Comparison of ENCODE assay signal across 9 mouse cellular contexts in genomic region chr5:31470334-31470733, GRCm38 (mm10). TPM values are rescaled to one million over a fixed set of nuclear protein-coding genes. Genes with fewer than 3 reads are reported as not detected.
DNase-seq lines count a peak whose midpoint lies in the region; ATAC-seq and TF ChIP-seq lines count a peak whose summit lies in the region.
"Had no signal": no experiment of that assay in that cellular context is flagged by ENCODE, and none has a peak within 500 bp of the region (broad histone marks: within the 10 kb centered on the region; RNA-seq: fewer than 3 reads in every experiment).

No protein-coding gene starts in this region.

- no peak overlapping the region for H3K4me2 ChIP-seq in heart, embryonic 12.5 days
- no peak overlapping the region for H3K4me2 ChIP-seq in hindbrain, embryonic 13.5 days
- H3K4me2 ChIP-seq: embryonic facial prominence, embryonic 12.5 days had no signal

- WGBS in heart, embryonic 12.5 days: 71% methylated on average over 7 of the region's 7 CpGs
- 87% methylated on average over 7 of the region's 7 CpGs for WGBS in hindbrain, embryonic 13.5 days

- H3K4me1 ChIP-seq in heart, embryonic 12.5 days (replicated peaks): no peaks in the 10 kb centered on the region
- H3K4me1 ChIP-seq in G1E (ENCODE audit: insufficient read depth, low read depth, low read length): no peaks in the 10 kb centered on the region
- no peaks in the 10 kb centered on the region for H3K4me1 ChIP-seq in hindbrain, embryonic 13.5 days (replicated peaks)
- H3K4me1 ChIP-seq: embryonic facial prominence, embryonic 12.5 days had no signal

- peaks cover 91% of the 10 kb centered on the region for H3K36me3 ChIP-seq in heart, embryonic 12.5 days
- H3K36me3 ChIP-seq in G1E (replicated peaks): peaks cover 92% of the 10 kb centered on the region
- peaks cover 96% of the 10 kb centered on the region for H3K36me3 ChIP-seq in hindbrain, embryonic 13.5 days

- H3K9me3 ChIP-seq in heart, embryonic 12.5 days (replicated peaks): no peaks in the 10 kb centered on the region
- peaks cover 4% of the 10 kb centered on the region for H3K9me3 ChIP-seq in G1E (replicated peaks)
- no peaks in the 10 kb centered on the region for H3K9me3 ChIP-seq in hindbrain, embryonic 13.5 days
- H3K9me3 ChIP-seq: embryonic facial prominence, embryonic 12.5 days had no signal

- no peak overlapping the region for H3K9ac ChIP-seq in heart, embryonic 12.5 days
- H3K9ac ChIP-seq in hindbrain, embryonic 13.5 days: no peak overlapping the region
- H3K9ac ChIP-seq: embryonic facial prominence, embryonic 12.5 days had no signal

- TF ChIP-seq CTCF in G1E (IDR thresholded peaks at IDR 0.05; ENCODE audit: low read depth, low read length): peak; percentile 35; the same call in 1 of the 2 replicates

- ATAC-seq in heart, embryonic 12.5 days (ENCODE audit: insufficient number of reproducible peaks, low FRiP score): no peak
- ATAC-seq in G1E (ENCODE audit: extremely low read depth, insufficient number of reproducible peaks, low FRiP score, poor library complexity, severe bottlenecking): no peak
- ATAC-seq in hindbrain, embryonic 13.5 days (ENCODE audit: low FRiP score): no peak

- no peaks in the 10 kb centered on the region for H3K27me3 ChIP-seq in heart, embryonic 12.5 days (replicated peaks)
- no peaks in the 10 kb centered on the region for H3K27me3 ChIP-seq in G1E (ENCODE audit: insufficient read depth, low read length)
- H3K27me3 ChIP-seq in hindbrain, embryonic 13.5 days: no peaks in the 10 kb centered on the region
- H3K27me3 ChIP-seq: embryonic facial prominence, embryonic 12.5 days had no signal

- H3K27ac ChIP-seq in heart, embryonic 12.5 days (ENCODE audit: poor library complexity, severe bottlenecking): no peak overlapping the region
- no peak overlapping the region for H3K27ac ChIP-seq in hindbrain, embryonic 13.5 days
- H3K27ac ChIP-seq: embryonic facial prominence, embryonic 12.5 days had no signal

- intact Hi-C loops in left cerebral cortex, postnatal 4 days (cut with DNase I): loop anchor here (10.0 kb wide), 1 partner anchor 196 kb away; no protein-coding TSS in a partner anchor

- DNase-seq in heart, adult 8-10 months (ENCODE audit: low spot score): peak; percentile 48
- DNase-seq in 3T3-L1 (ENCODE audit: low read depth, low spot score) (peak; percentile 72), G1E (ENCODE audit: low spot score) (no peak)
- peak; percentile 56 for DNase-seq in embryo, embryonic 10 days (ENCODE audit: low spot score)
- DNase-seq in left cerebral cortex, postnatal 4 days: peak; percentile 41
- DNase-seq in retina, postnatal 1 day: peak; percentile 55

- H3K4me3 ChIP-seq in heart, embryonic 12.5 days: no peak overlapping the region
- no peak overlapping the region for H3K4me3 ChIP-seq in G1E (ENCODE audit: low read depth, low read length)
- no peak overlapping the region for H3K4me3 ChIP-seq in hindbrain, embryonic 13.5 days
- H3K4me3 ChIP-seq: embryonic facial prominence, embryonic 12.5 days had no signal

RNA-seq across cellular contexts. Expression of gene 4930548H24Rik, which starts 15.2 kb away (rescaled TPM):
- under 1 TPM in 1 of 4 experiments, not detected in 3; 0.22 TPM for total RNA-seq in heart, adult 8-10 months (2022)
- not detected in 2 replicates for polyA plus RNA-seq in heart, embryonic 12.5 days (2016; fragmentation: Nextera tagmentation; extraction: Ambion mirVana)
- total RNA-seq in G1E (2014; fragmentation: Nextera tagmentation): 0.34 TPM in 1 of 2 replicates, not detected in the other
- total RNA-seq in G1E (2017): 0.29 and 0.55 TPM in 2 replicates
- polyA plus RNA-seq in G1E (2012): not detected in 2 replicates
- under 1 TPM; 0.54 TPM for total RNA-seq in left cerebral cortex, postnatal 4 days (2021)
- 0.25 TPM in 1 of 2 replicates, not detected in the other for polyA plus RNA-seq in hindbrain, embryonic 13.5 days (2015; fragmentation: Nextera tagmentation; extraction: Ambion mirVana)

RNA-seq across cellular contexts. Expression of gene Zfp512, which starts 18.1 kb away (rescaled TPM):
- total RNA-seq in heart, adult 8-10 months (2022): 10 to 100 TPM; 24.5 to 27.2 (median 26.8) TPM
- 38.8 and 40.2 TPM in 2 replicates for polyA plus RNA-seq in heart, embryonic 12.5 days (2016; fragmentation: Nextera tagmentation; extraction: Ambion mirVana)
- total RNA-seq in G1E (2014; fragmentation: Nextera tagmentation) (33.9 and 35.9 TPM in 2 replicates), G1E (2017) (40.8 and 58.4 TPM in 2 replicates)
- polyA plus RNA-seq in G1E (2012): 9.0 and 12.4 TPM in 2 replicates
- total RNA-seq in left cerebral cortex, postnatal 4 days (2021): 10 to 100 TPM; 92.5 to 93.8 TPM
- polyA plus RNA-seq in hindbrain, embryonic 13.5 days (2015; fragmentation: Nextera tagmentation; extraction: Ambion mirVana): 111 and 126 TPM in 2 replicates

RNA-seq across cellular contexts. Expression of gene Gpn1, which starts 24.2 kb away (rescaled TPM):
- 10 to 100 TPM; 23.0 to 27.7 (median 24.3) TPM for total RNA-seq in heart, adult 8-10 months (2022)
- 43.8 and 49.2 TPM in 2 replicates for polyA plus RNA-seq in heart, embryonic 12.5 days (2016; fragmentation: Nextera tagmentation; extraction: Ambion mirVana)
- total RNA-seq in G1E (2014; fragmentation: Nextera tagmentation) (17.3 and 19.6 TPM in 2 replicates), G1E (2017) (33.2 and 34.2 TPM in 2 replicates)
- polyA plus RNA-seq in G1E (2012): 34.0 and 35.5 TPM in 2 replicates
- total RNA-seq in left cerebral cortex, postnatal 4 days (2021): 10 to 100 TPM; 42.2 to 44.3 TPM
- polyA plus RNA-seq in hindbrain, embryonic 13.5 days (2015; fragmentation: Nextera tagmentation; extraction: Ambion mirVana): 74.0 and 83.8 TPM in 2 replicates

RNA-seq across cellular contexts. Expression of gene Slc4a1ap, which starts 56.5 kb away (rescaled TPM):
- total RNA-seq in heart, adult 8-10 months (2022): 10 to 100 TPM; 20.2 to 24.4 (median 23.1) TPM
- polyA plus RNA-seq in heart, embryonic 12.5 days (2016; fragmentation: Nextera tagmentation; extraction: Ambion mirVana): 24.3 and 24.8 TPM in 2 replicates
- total RNA-seq in G1E (2014; fragmentation: Nextera tagmentation): 46.6 and 51.9 TPM in 2 replicates
- total RNA-seq in G1E (2017): 41.3 and 54.4 TPM in 2 replicates
- 17.4 and 20.7 TPM in 2 replicates for polyA plus RNA-seq in G1E (2012)
- total RNA-seq in left cerebral cortex, postnatal 4 days (2021): 10 to 100 TPM; 41.5 to 48.7 TPM
- 35.6 and 42.4 TPM in 2 replicates for polyA plus RNA-seq in hindbrain, embryonic 13.5 days (2015; fragmentation: Nextera tagmentation; extraction: Ambion mirVana)

RNA-seq across cellular contexts. Expression of gene Supt7l, which starts 57.3 kb away (rescaled TPM):
- total RNA-seq in heart, adult 8-10 months (2022): 10 to 100 TPM; 12.8 to 13.8 (median 12.9) TPM
- 18.2 and 20.4 TPM in 2 replicates for polyA plus RNA-seq in heart, embryonic 12.5 days (2016; fragmentation: Nextera tagmentation; extraction: Ambion mirVana)
- total RNA-seq in G1E (2014; fragmentation: Nextera tagmentation) (32.4 and 37.8 TPM in 2 replicates), G1E (2017) (26.1 and 30.0 TPM in 2 replicates)
- polyA plus RNA-seq in G1E (2012): 7.4 and 13.1 TPM in 2 replicates
- total RNA-seq in left cerebral cortex, postnatal 4 days (2021): 10 to 100 TPM; 17.6 to 17.9 TPM
- polyA plus RNA-seq in hindbrain, embryonic 13.5 days (2015; fragmentation: Nextera tagmentation; extraction: Ambion mirVana): 26.3 and 28.8 TPM in 2 replicates
